Comparison of ENCODE assay signal across 10 mouse cellular contexts in genomic region chr6:91980011-91980410, GRCm38 (mm10). TPM values are rescaled to one million over a fixed set of nuclear protein-coding genes. Genes with fewer than 3 reads are reported as not detected.
A peak's percentile ranks its signal among the peaks of the same experiment; 100 is the strongest.
DNase-seq lines count a peak whose midpoint lies in the region; ATAC-seq and TF ChIP-seq lines count a peak whose summit lies in the region.
"Had no signal": no experiment of that assay in that cellular context is flagged by ENCODE, and none has a peak within 500 bp of the region (broad histone marks: within the 10 kb centered on the region; RNA-seq: fewer than 3 reads in every experiment).

No protein-coding gene starts in this region.

- in situ Hi-C loops in ES-E14 (cut with MboI; ENCODE audit: low sequenced_read_pairs in 2 of 2, unreplicated experiment in 2 of 2): no loop called here

- peak overlapping the region; percentile 93 for H3K4me2 ChIP-seq in heart, embryonic 14.5 days (ENCODE audit: low read length)
- H3K4me2 ChIP-seq in heart, postnatal 0 days (ENCODE audit: low read depth, low read length): peak overlapping the region; percentile 70
- H3K4me2 ChIP-seq in liver, embryonic 12.5 days: peak overlapping the region; percentile 66; the same call in 1 of the 2 replicates

- TF ChIP-seq EP300 in heart, postnatal 0 days (IDR thresholded peaks at IDR 0.05; ENCODE audit: low read depth): no peak

- no peak for TF ChIP-seq CTCF in heart, postnatal 0 days (IDR thresholded peaks at IDR 0.05; ENCODE audit: low read depth)

- no peak for ATAC-seq in heart, embryonic 14.5 days (ENCODE audit: insufficient number of reproducible peaks, insufficient read depth, low FRiP score, low read depth)
- ATAC-seq in heart, postnatal 0 days (ENCODE audit: insufficient read depth, low read depth): 0 out of 2 replicates have a peak, but pooled peaks have one; percentile 11
- ATAC-seq in liver, embryonic 12.5 days: no peak

- H3K36me3 ChIP-seq in heart, embryonic 14.5 days (ENCODE audit: control insufficient read depth, insufficient read depth, low read length): no peaks in the 10 kb centered on the region
- H3K36me3 ChIP-seq in ES-E14 (ENCODE audit: control insufficient read depth, insufficient read depth, low read length, poor library complexity, severe bottlenecking): no peaks in the 10 kb centered on the region
- no peaks in the 10 kb centered on the region for H3K36me3 ChIP-seq in heart, postnatal 0 days (replicated peaks; ENCODE audit: control insufficient read depth, insufficient read depth, low read length)
- H3K36me3 ChIP-seq in liver, embryonic 12.5 days: no peaks in the 10 kb centered on the region

- H3K4me3 ChIP-seq in heart, embryonic 14.5 days (ENCODE audit: control insufficient read depth in 1 of 2, insufficient read depth in 1 of 2, low read depth in 1 of 2, low read length in 2 of 2): peak overlapping the region; percentile 65
- H3K4me3 ChIP-seq in ES-E14 (ENCODE audit: insufficient read depth in 1 of 2, low read depth in 1 of 2, low read length in 2 of 2, poor library complexity in 1 of 2, severe bottlenecking in 1 of 2): peak overlapping the region; percentile 82 to 92; a peak in 2 of 4 replicates
- H3K4me3 ChIP-seq in heart, postnatal 0 days (ENCODE audit: low read depth, low read length): peak overlapping the region; percentile 61
- peak overlapping the region; percentile 56 for H3K4me3 ChIP-seq in liver, embryonic 12.5 days

- H3K9ac ChIP-seq in heart, embryonic 14.5 days (ENCODE audit: low read length): peak overlapping the region; percentile 79
- no peak overlapping the region for H3K9ac ChIP-seq in ES-E14 (ENCODE audit: insufficient read depth, low read depth, low read length, poor library complexity, severe bottlenecking)
- peak overlapping the region; percentile 32; the same call in 1 of the 2 replicates for H3K9ac ChIP-seq in heart, postnatal 0 days (replicated peaks; ENCODE audit: low read depth, low read length)
- H3K9ac ChIP-seq in liver, embryonic 12.5 days: 0 out of 2 replicates have a peak overlapping the region, but pooled peaks have one; percentile 8

- H3K4me1 ChIP-seq in heart, embryonic 14.5 days (ENCODE audit: control insufficient read depth in 2 of 2, insufficient read depth in 2 of 2, low read length in 2 of 2): peaks cover 3 to 11% of the 10 kb centered on the region in 2 experiments; a peak in 2 of 4 replicates
- peaks cover 2 to 16% of the 10 kb centered on the region in 2 experiments; a peak in 3 of 4 replicates for H3K4me1 ChIP-seq in ES-E14 (ENCODE audit: control insufficient read depth in 2 of 2, insufficient read depth in 2 of 2, low read length in 2 of 2, poor library complexity in 1 of 2)
- no peaks in the 10 kb centered on the region for H3K4me1 ChIP-seq in heart, postnatal 0 days (ENCODE audit: control insufficient read depth, insufficient read depth)
- H3K4me1 ChIP-seq in liver, embryonic 12.5 days: 0 out of 2 replicates have a peak, but pooled peaks cover 3% of the 10 kb centered on the region

- H3K27me3 ChIP-seq in heart, embryonic 14.5 days (ENCODE audit: control insufficient read depth, insufficient read depth, low read length): peaks cover 37% of the 10 kb centered on the region
- peaks cover 37% of the 10 kb centered on the region for H3K27me3 ChIP-seq in heart, postnatal 0 days (ENCODE audit: control insufficient read depth, insufficient read depth, low read length)
- peaks cover 58% of the 10 kb centered on the region for H3K27me3 ChIP-seq in liver, embryonic 12.5 days (replicated peaks)

- H3K27ac ChIP-seq in heart, embryonic 14.5 days (replicated peaks in 1 of 2; ENCODE audit: control insufficient read depth in 1 of 2, insufficient read depth in 1 of 2, low read depth in 2 of 2, low read length in 2 of 2): peak overlapping the region; percentile 56 to 71
- H3K27ac ChIP-seq in ES-E14 (ENCODE audit: insufficient read depth, low read depth, low read length, poor library complexity, severe bottlenecking): no peak overlapping the region
- peak overlapping the region; percentile 65 for H3K27ac ChIP-seq in heart, postnatal 0 days (ENCODE audit: low read depth)
- no peak overlapping the region for H3K27ac ChIP-seq in liver, embryonic 12.5 days

- no peaks in the 10 kb centered on the region for H3K9me3 ChIP-seq in heart, embryonic 14.5 days (ENCODE audit: control insufficient read depth, low read length)
- H3K9me3 ChIP-seq in ES-E14 (ENCODE audit: control insufficient read depth, insufficient read depth, low read depth, low read length): no peaks in the 10 kb centered on the region
- H3K9me3 ChIP-seq in heart, postnatal 0 days (replicated peaks; ENCODE audit: control insufficient read depth, low read length): no peaks in the 10 kb centered on the region
- no peaks in the 10 kb centered on the region for H3K9me3 ChIP-seq in liver, embryonic 12.5 days (replicated peaks)

- WGBS in heart, embryonic 14.5 days: 63% methylated on average over 3 of the region's 3 CpGs
- 68% methylated on average over 3 of the region's 3 CpGs for WGBS in heart, postnatal 0 days
- WGBS in liver, embryonic 12.5 days (ENCODE audit: insufficient replicate concordance): 30% methylated on average over 3 of the region's 3 CpGs

- DNase-seq in heart, postnatal 4 days: no peak
- DNase-seq in ES-E14 (ENCODE audit: low read depth, low spot score): no peak
- no peak for DNase-seq in heart, postnatal 0 days (ENCODE audit: low spot score)
- no peak for DNase-seq in adrenal gland, adult 18-20 months (ENCODE audit: low spot score in 2 of 2)
- DNase-seq in testis, postnatal 14 days (ENCODE audit: low spot score): no peak
- DNase-seq in layer of hippocampus, adult 9-10 months (ENCODE audit: low spot score): no peak
- DNase-seq: adrenal gland, postnatal 25 days had no signal

TF ChIP-seq in ES-E14, 5 proteins besides CTCF, POLR2A, EP300 and RAD21:
- TF ChIP-seq MAFK (IDR thresholded peaks at IDR 0.05; ENCODE audit: insufficient read depth, low read depth, low read length) (no peak), HCFC1 (IDR thresholded peaks at IDR 0.05; ENCODE audit: borderline replicate concordance, insufficient read depth, low read length) (no peak)

RNA-seq across cellular contexts. Expression of gene Fgd5, which starts 1.3 kb away (rescaled TPM):
- polyA plus RNA-seq in heart, embryonic 14.5 days (2014; fragmentation: Nextera tagmentation; extraction: Ambion mirVana): 9.0 and 12.2 TPM in 2 replicates
- 10 to 100 TPM; 24.8 to 26.4 TPM for total RNA-seq in heart, postnatal 4 days (2021)
- total RNA-seq in ES-E14 (2012; rRNA removed): 2.5 and 5.8 TPM in 2 replicates
- 12.9 and 13.3 TPM in 2 replicates for total RNA-seq in heart, postnatal 0 days (2014; rRNA removed; ENCODE audit: low replicate concordance)
- polyA plus RNA-seq in heart, postnatal 0 days (2015; fragmentation: Nextera tagmentation; extraction: Ambion mirVana): 7.7 and 8.1 TPM in 2 replicates
- polyA plus RNA-seq in liver, embryonic 12.5 days (2016; fragmentation: Nextera tagmentation; extraction: Ambion mirVana): 5.9 and 6.0 TPM in 2 replicates
- 10 to 100 TPM; 15.2 to 16.2 TPM for total RNA-seq in adrenal gland, adult 18-20 months (2021)
- total RNA-seq: megakaryocyte, adult 5-6 weeks had no signal

Comparison
In these comparisons a context has a peak if more than half of its experiments do, and no peak if none do; other contexts are left out.
1. H3K27ac ChIP-seq: peak in heart, embryonic 14.5 days (2 of 2) and heart, postnatal 0 days (single experiment); none in ES-E14 (single experiment) and liver, embryonic 12.5 days (single experiment).
2. Peak in every context shown above with its lines, with median percentiles within 50 percentile points of each other: H3K4me2 ChIP-seq and H3K4me3 ChIP-seq.